Mouse (Mus musculus) bone marrow macrophage, adult 2 months (primary cell): ENCODE data around the gene Cbl.

ENCODE experiments used
- CTCF ChIP-seq: IDR thresholded peaks from 2 replicates; pipeline ENCODE4 v1.5.1; 2012; ENCODE audit warnings: low read depth, mild to moderate bottlenecking, low read length, moderate library complexity
- POLR2A ChIP-seq: IDR thresholded peaks from 2 replicates; pipeline ENCODE4 v1.6.1; 2012; ENCODE audit warnings: mild to moderate bottlenecking, low read depth, low read length, borderline replicate concordance

DNA sequence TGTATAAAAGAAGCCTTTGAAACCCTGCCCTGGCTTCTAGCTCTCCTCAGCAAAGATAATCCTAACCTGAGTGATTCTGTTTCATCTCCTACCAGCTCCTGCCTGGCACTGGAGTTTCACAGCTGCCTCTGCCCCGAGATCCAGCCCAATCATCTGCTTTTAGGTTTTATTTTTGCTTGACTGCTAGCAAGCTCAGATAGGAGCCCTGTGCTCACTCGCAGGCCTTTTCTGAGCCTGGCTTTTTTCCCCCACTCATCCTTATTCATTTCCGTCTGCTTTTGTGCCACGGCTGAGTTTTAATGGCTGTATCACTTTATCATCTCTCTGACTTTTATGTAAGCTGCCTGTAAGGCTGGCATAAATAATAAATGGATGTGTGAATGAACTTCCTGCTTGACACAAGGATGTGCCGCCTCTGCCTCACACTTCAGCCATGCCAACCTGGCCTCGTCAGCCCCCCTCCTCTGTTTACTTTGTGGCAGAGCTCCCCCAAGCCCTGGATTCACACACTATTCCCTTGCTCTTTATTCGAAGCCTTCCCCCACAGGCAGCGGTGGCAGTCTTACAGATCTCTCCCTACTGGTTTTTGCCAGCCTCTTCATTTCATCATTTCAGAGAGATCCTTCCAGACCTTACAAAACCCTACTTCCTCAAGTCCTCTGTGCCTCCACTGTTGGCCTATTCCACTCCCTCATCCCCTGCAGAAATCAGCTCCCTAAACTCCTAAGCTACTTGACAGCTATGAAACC is 32.8 kb upstream of the Cbl start:
- TF ChIP-seq CTCF (no peak), POLR2A (no peak)
